Comparison of ENCODE assay signal across 18 mouse cellular contexts in genomic region chr10:17528846-17529245, GRCm38 (mm10).
DNase-seq lines count a peak whose midpoint lies in the region; ATAC-seq and TF ChIP-seq lines count a peak whose summit lies in the region.
"Had no signal": no experiment of that assay in that cellular context is flagged by ENCODE, and none has a peak within 500 bp of the region (broad histone marks: within the 10 kb centered on the region; RNA-seq: fewer than 3 reads in every experiment).

No protein-coding gene starts in this region.

- no peak for ATAC-seq in hindbrain, embryonic 16.5 days
- ATAC-seq: CD4-positive, CD25-positive, alpha-beta regulatory T cell, adult 4 months; forebrain, embryonic 13.5 days; midbrain, embryonic 15.5 days had no signal

- H3K27me3 ChIP-seq in kidney, adult 2 months (replicated peaks; ENCODE audit: control insufficient read depth, insufficient read depth, low read length), result no peaks in the 10 kb centered on the region
- no peaks in the 10 kb centered on the region for H3K27me3 ChIP-seq in hindbrain, embryonic 16.5 days (replicated peaks; ENCODE audit: control insufficient read depth, insufficient read depth, low read length)
- H3K27me3 ChIP-seq: forebrain, embryonic 13.5 days; heart, embryonic 12.5 days; midbrain, embryonic 15.5 days; neural tube, embryonic 13.5 days had no signal

- no peak overlapping the region for H3K4me3 ChIP-seq in kidney, adult 2 months (ENCODE audit: insufficient read depth, low read depth, low read length)
- H3K4me3 ChIP-seq in hindbrain, embryonic 16.5 days (ENCODE audit: low read length), result no peak overlapping the region
- H3K4me3 ChIP-seq: forebrain, embryonic 13.5 days; heart, embryonic 12.5 days; midbrain, embryonic 15.5 days; myocyte; neural tube, embryonic 13.5 days had no signal

- DNase-seq in kidney, adult 2 months, result no peak
- DNase-seq in kidney, adult 18-20 months, result no peak
- DNase-seq in lung, postnatal 25 days (ENCODE audit: low spot score), result peak; percentile 40
- DNase-seq in lung, postnatal 10 days, result no peak
- DNase-seq in lung, postnatal 36 days, result peak; percentile 61
- no peak for DNase-seq in cerebellum, postnatal 14 days
- no peak for DNase-seq in spleen, postnatal 4 days (ENCODE audit: low spot score in 2 of 2)
- DNase-seq: cerebellum, adult 8-10 months; right cerebral cortex, adult 18-20 months; right cerebral cortex, postnatal 4 days; thymus, postnatal 14 days had no signal

- no peak for TF ChIP-seq POLR2A in kidney, adult 2 months (IDR thresholded peaks at IDR 0.05; ENCODE audit: low read depth, low read length)

- no peak for TF ChIP-seq CTCF in kidney, adult 2 months (conservative IDR thresholded peaks at IDR 0.05; ENCODE audit: insufficient read depth, insufficient read length, low read depth, low read length)

- H3K4me1 ChIP-seq in kidney, adult 2 months (ENCODE audit: control insufficient read depth, insufficient read depth, low read length), result peaks cover 8% of the 10 kb centered on the region
- H3K4me1 ChIP-seq in hindbrain, embryonic 16.5 days (ENCODE audit: control insufficient read depth, insufficient read depth, low read depth, low read length), result no peaks in the 10 kb centered on the region
- H3K4me1 ChIP-seq: forebrain, embryonic 13.5 days; midbrain, embryonic 15.5 days had no signal

- H3K27ac ChIP-seq in kidney, adult 2 months (ENCODE audit: insufficient read depth, low read depth, low read length), result 0 out of 2 replicates have a peak overlapping the region, but pooled peaks have one; percentile 52
- no peak overlapping the region for H3K27ac ChIP-seq in hindbrain, embryonic 16.5 days (ENCODE audit: low read depth, low read length)
- H3K27ac ChIP-seq: forebrain, embryonic 13.5 days; midbrain, embryonic 15.5 days; neural tube, embryonic 13.5 days had no signal

- no peaks in the 10 kb centered on the region for H3K36me3 ChIP-seq in kidney, adult 2 months (ENCODE audit: control insufficient read depth, insufficient read depth, low read length)
- no peaks in the 10 kb centered on the region for H3K36me3 ChIP-seq in hindbrain, embryonic 16.5 days (ENCODE audit: control insufficient read depth, insufficient read depth, low read length)
- H3K36me3 ChIP-seq: heart, embryonic 12.5 days; midbrain, embryonic 15.5 days; neural tube, embryonic 13.5 days had no signal

- WGBS in kidney, adult 2 months, result 47% methylated on average over 6 of the region's 6 CpGs
- WGBS in hindbrain, embryonic 16.5 days, result 77% methylated on average over 6 of the region's 6 CpGs

- no peak overlapping the region for H3K4me2 ChIP-seq in hindbrain, embryonic 16.5 days (ENCODE audit: low read length)
- H3K4me2 ChIP-seq: forebrain, embryonic 13.5 days; heart, embryonic 12.5 days; midbrain, embryonic 15.5 days; neural tube, embryonic 13.5 days had no signal

- no peak overlapping the region for H3K9ac ChIP-seq in hindbrain, embryonic 16.5 days (ENCODE audit: low read depth, low read length)
- H3K9ac ChIP-seq: forebrain, embryonic 13.5 days; heart, embryonic 12.5 days; midbrain, embryonic 15.5 days; neural tube, embryonic 13.5 days had no signal

- H3K9me3 ChIP-seq in hindbrain, embryonic 16.5 days (ENCODE audit: control insufficient read depth, low read length), result no peaks in the 10 kb centered on the region
- H3K9me3 ChIP-seq: forebrain, embryonic 13.5 days; heart, embryonic 12.5 days; midbrain, embryonic 15.5 days; neural tube, embryonic 13.5 days had no signal

Comparison
In these comparisons a context has a peak if more than half of its experiments do, and no peak if none do; other contexts are left out.
1. DNase-seq: peak in lung, postnatal 25 days (single experiment) and lung, postnatal 36 days (single experiment); none in kidney, adult 2 months (single experiment), kidney, adult 18-20 months (single experiment), lung, postnatal 10 days (single experiment), cerebellum, postnatal 14 days (0 of 2) and spleen, postnatal 4 days (0 of 2).